Mouse (Mus musculus): ENCODE data around the gene Itgb7. TPM values are rescaled to one million over a fixed set of nuclear protein-coding genes. Genes with fewer than 3 reads are reported as not detected.

Itgb7 gene
- total RNA-seq (2021): 1 to 10 TPM in 1 of 2 experiments, under 1 TPM in 1; 0.41 to 1.2 TPM
- long read RNA-seq, experiment 1: 0 reads
- long read RNA-seq, experiment 2, partial matches to known transcripts: 0 of 2 reads
- long read RNA-seq, experiment 2, other reads (novel, unspliced or antisense): 1 of 2 reads

DNA sequence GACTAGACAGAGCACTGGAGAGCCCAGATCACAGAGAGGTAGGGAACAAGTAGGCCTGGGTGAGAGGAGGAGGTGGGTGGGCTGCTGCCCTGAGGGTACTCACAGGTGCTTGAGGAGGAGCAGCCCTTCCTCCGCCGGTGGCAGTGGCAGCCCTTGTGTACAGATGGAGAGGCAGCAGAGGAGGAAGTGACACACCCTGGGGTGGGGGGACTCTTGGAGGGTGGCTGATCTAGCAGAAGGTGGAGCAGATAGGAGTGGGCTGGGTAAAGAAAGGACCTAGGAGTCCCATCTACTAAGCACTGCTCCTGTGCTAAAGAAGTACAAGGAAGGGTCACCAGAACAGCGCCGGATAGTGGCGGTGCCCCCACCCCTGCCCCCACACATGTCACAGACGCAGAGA lies at the start of gene Itgb7:
Gene Itgb7, minus strand, starts transcription at position 197 of the 400 bp plus-strand sequence.
- DNase-seq: peak; percentile 44

DNA sequence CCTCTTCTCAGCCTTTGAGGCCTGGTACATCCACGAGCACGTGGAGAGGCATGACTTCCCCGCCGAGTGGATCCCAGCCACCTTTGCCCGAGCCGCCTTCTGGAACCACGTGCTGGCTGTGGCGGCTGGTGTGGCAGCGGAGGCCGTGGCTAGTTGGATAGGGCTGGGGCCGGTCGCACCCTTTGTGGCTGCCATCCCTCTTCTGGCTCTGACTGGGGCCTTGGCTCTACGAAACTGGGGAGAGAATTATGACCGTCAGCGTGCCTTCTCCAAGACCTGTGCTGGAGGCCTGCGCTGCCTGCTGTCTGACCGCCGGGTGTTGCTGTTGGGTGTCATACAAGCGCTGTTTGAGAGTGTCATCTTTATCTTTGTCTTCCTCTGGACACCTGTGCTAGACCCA lies 48.9 kb upstream of the Itgb7 start:
- DNase-seq: no peak

GRCm38 (mm10) chr15:102279783-102280520 lies 48.2 kb upstream of the Itgb7 start:
- no peak for DNase-seq

GRCm38 (mm10) chr15:102279092-102279782 lies 47.5 kb upstream of the Itgb7 start, which contains the start of gene Mfsd5:
Gene Mfsd5, plus strand, starts transcription at chr15:102279454.
- peak; percentile 91 for DNase-seq

DNA sequence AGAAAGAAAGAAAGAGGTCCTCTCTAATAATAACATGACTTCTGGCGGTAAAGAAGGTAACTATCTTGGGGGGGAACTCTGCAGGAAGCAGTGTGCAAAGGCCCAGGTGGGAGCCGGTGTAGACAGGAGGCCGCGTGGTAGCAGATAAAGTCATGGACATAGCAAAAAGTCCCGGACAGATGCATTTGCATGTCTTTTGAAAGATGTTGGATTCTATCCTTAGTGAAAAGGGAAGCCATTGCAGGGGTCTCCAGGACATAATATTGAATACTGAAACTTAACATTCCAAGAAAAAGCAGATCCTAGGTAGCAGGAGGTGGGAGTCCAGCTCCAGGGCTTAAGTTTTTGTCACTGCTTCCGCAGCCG lies 47.0 kb upstream of the Itgb7 start:
- no peak for DNase-seq

DNA sequence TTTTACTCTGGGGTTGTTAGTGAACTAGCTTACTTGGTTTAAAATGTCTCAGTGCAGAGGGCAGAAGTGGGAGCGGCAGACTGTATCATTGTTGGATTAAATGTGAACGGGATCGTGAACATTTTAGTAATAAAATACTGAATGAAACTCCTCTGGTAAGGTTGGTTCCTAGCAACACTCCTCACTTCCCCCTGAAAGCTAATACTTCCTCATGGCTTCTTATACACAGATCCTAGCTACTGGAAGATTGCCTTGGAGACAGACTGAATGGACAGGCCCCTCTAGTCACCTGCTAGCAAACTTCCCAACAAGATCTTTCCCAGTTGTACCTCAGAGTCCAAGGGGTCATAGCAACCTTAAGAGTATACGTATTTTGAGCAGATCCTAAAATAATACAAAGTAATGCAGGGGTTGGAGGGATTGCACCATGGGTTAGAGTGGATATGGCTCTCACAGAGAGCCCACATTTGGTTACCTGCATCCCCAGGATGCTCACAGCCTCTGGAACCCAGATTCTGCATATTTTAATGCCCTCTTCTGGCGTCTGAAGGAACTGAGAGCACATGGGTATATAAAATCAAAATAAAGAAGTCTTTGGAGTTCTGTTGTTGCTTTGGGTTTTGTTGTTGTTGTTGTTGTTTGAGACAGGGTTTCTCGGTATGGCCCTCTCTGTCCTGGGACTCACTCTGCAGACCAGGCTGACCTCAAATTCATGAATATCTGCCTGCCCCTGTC lies 42.4 kb upstream of the Itgb7 start:
- no peak for DNase-seq

DNA sequence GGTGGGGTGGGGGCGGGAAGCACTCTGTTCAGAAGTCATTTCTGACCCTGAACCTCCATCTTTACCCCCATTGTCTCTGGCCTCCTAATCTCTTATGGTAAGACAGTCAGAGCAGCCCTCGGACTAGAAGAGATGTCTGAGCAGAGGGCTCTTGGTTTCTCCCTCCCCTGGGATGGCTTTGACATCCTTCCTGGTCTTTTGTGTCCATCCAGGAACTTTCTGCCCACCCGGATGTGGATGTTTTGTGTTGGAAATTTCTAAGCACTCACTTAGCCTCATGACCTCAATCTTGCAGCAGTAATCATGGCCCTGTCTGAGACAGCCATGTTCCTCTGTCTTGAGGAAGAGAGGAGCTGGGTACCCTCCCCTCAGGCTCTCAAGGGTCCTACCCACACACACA lies 39.7 kb upstream of the Itgb7 start:
- DNase-seq: no peak

DNA sequence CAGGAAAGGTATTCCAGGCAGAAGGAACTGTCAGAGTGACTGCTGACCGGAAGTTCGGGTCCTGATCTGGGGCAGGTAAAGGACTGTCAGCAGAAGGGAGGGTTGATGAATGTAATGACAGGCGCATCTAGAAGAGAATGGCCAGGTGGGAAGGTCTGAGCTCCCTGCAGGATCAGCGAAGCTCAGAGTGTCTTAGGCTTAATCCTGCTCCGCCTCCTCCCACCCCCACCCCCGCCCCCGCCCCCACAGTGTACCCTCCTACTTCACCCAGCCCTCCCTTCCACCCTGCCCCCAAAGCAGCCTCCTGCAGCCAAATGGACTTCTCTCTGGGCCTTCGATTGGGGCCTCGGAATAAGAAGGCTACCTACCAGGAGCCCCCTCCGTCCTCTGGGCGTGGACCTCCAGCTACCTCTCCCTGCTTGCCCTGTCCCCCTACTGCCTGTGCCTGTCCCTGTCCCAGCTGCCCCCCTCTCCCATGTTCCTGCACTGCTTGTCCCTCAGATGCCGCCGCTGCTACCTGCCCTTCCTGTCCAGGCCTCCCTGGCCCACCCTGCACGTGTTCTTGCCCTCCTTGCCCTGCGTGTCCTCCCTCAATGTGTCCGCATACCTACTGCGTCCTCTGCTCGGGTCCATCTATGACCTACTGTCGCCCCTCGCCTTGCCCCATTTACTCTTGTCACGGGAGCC lies 38.7 kb upstream of the Itgb7 start, which contains the start of gene Gm9918:
Gene Gm9918, plus strand, starts transcription at position 290 of the 687 bp plus-strand sequence.
- no peak for DNase-seq

GRCm38 (mm10) chr15:102265548-102265947 lies 33.8 kb upstream of the Itgb7 start:
- no peak for DNase-seq

GRCm38 (mm10) chr15:102263037-102263436 lies 31.3 kb upstream of the Itgb7 start:
- no peak for DNase-seq

DNA sequence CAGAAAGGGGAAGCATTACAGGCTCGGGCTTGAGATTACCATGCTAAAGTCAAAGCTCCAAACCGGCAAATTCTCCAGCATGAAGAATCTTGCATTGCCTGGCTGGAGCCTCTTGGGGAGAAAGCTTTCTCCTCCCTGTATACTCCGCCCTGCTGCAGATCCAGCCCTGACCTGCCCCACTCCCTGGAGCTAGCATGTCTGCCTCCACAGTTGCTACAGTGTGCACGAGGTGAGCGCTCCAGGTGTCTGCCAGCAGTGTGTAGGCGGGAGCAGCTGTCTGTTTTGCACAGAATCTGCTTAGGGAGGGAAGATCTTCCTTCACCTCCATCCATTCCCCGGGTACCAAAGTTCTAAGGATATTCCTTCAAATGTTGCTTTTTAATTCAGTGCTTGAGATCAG lies 30.8 kb upstream of the Itgb7 start:
- no peak for DNase-seq

DNA sequence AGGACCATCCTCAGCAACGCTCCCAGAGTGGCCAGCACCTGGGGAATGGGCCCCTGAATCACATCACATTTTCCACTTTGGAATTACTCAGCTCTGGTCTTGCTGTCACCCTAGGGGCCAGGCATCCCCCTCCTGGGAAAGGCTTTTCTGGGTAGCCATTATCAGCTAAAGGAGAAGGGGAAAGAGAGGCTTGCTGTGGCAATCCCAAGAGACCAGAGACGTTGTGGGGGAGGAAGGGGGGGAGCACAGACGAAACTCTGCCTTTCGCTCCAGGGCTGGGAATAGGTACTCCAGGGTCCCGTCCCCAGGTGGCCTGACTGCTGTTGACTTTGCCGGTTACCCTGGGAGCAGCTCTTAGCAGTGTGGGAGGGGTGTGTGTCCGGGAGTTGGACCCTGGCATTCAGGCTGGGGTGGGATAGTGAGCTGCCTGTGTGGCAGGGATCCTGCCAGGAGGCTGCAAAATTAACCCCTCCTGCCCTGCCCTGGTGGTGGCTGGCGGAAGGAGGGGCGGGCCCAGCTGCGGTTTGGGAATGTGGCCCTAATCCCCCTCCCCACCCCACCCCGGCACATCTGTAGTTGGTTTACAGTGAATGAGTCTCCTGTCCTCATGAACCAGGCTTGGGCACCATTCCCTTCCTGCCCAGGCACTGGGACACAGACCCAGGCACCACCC lies 27.0 kb upstream of the Itgb7 start:
- no peak for DNase-seq

DNA sequence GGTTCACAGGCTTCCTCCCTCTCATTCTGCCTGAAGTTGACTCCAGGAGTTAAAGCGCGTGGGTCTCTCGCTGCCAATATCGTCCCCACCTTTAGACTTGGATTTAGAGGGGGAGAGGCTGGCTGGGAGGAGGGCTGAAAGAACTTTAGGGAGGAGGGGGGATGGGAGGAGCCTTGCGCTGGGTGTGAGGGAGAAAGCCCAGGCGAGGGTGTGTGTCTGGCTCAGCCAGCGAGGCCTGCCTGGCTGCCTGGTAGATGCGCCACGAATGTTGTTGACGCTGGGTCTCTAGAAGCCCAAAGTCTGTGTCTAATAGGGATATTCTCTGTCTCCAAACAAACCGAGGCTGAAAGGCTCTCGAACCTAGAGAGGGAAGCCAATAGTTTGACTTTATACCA lies 26.3 kb upstream of the Itgb7 start:
- peak; percentile 71 for DNase-seq

DNA sequence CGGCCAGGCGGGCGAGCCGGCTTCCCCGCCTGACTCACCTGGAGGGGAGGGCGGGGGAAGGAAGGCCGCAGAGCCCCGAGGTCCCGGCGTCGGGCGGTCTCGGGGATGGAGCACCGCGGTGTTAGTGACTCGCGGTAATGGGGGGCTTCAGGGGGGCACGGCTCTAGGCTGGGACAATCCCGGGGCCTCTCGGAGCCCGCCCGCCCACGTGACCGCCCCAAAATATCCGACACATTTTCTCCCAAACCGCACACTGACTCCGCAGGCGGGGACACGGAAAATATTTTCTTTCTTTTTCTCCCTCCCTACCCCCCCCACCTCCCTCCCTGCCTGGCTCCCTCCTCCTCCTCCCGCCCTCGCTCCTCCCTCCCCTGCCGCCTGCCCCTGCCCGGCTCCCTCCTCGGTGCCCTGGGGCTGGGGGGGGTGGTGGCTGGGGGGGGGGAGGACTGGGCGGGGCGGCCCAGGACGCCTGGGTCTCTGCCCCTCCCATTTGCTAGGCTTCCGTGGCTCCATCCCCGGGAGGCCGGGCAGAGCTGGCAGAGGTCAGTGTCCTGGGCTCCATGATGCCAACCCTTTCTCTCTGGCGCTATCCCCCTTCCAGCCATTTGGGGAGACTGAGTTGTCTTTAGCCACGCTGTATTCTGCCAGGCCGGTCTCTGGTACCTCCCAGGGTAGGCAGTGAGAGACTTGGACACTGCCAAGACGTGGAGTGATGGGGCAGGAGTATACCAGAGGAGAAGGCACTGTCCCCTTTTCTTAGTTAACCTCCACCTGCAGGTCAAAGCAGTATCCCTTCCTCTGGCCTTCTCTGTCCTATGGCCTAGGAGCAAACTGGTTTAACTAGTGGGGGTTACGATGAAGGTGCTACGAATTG lies 25.7 kb upstream of the Itgb7 start, which contains the start of gene Rarg:
Gene Rarg, minus strand, starts transcription at position 316 of the 874 bp plus-strand sequence.
- peak; percentile 68 for DNase-seq

GRCm38 (mm10) chr15:102256431-102257201 lies 24.9 kb upstream of the Itgb7 start:
- no peak for DNase-seq

- DNase-seq: no peak
Measured at GRCm38 (mm10) chr15:102255547-102256255, 24.0 kb upstream of the Itgb7 start.

- no peak for DNase-seq
Measured at GRCm38 (mm10) chr15:102250521-102250920, 18.8 kb upstream of the Itgb7 start.

- no peak for DNase-seq
Measured at GRCm38 (mm10) chr15:102249967-102250366, 18.2 kb upstream of the Itgb7 start.

DNA sequence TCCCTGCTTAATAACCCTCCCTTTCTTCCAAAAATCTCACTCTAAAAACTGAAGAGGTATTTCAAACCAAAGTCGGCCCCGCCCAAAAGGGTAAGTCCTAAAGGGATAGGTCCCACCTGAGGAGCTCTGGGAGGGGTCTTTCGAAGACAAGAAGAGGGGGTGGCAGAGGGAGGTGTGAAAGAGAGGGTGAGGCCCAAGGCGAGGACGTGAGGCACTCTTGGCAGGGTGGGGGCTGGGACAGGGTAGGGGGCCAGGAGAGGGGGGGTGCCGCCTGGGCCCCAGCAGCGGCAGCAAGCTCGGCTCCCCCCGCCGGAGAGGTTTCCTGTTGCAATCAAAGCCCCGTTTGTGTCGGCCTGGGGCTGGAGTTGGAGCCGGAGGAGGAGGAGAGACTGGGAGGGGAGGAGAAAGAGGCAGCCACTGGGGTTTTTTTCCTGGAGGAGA lies 17.5 kb upstream of the Itgb7 start:
- no peak for DNase-seq
